Mouse (Mus musculus) olfactory bulb, adult 2 months (tissue): Measurements from ENCODE around the gene Arhgap10.

ENCODE experiments used
- CTCF ChIP-seq: fragments of 200-500 bp; IDR thresholded peaks from 2 replicates; pipeline ENCODE4 v1.5.1; 2012; ENCODE audit warnings: low read depth, mild to moderate bottlenecking, low read length, moderate library complexity; ENCODE audit not compliant: insufficient read depth
- POLR2A ChIP-seq: fragments of 200-500 bp; IDR thresholded peaks from 2 replicates; pipeline ENCODE4 v1.6.1; 2012; ENCODE audit warnings: mild to moderate bottlenecking, low read depth, low read length, moderate library complexity; ENCODE audit not compliant: insufficient read depth

DNA sequence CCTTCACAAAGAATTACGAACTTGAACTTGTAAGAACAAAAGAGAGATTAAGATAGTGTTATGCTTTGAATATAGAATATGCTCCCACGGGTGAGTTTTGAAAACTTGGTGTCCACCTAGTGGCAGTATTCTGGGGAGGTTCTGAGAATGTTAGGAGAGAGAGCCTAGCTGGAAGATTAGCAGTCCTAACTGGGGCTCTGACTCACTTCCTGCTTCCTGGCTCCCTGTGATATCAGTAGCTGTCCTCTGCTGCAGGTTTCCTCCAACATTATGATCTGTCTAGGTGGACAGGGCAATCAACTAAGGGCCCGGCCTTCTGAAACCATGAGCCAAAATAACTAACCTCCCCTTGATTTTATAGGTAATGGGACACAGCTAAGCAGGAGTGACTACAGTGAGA, 233.3 kb downstream of the Arhgap10 start:
- TF ChIP-seq POLR2A (no peak), CTCF (no peak)
